Mouse (Mus musculus) left cerebral cortex, adult 9 months (tissue): ENCODE measurements around the gene Pdilt.

Source experiments
- DNase-seq, 2 experiments: peaks; one replicate each; pipeline ENCODE4 v3.0.0; 2022; ENCODE audit warnings: low spot score in 2 of 2

Pdilt gene

DNA sequence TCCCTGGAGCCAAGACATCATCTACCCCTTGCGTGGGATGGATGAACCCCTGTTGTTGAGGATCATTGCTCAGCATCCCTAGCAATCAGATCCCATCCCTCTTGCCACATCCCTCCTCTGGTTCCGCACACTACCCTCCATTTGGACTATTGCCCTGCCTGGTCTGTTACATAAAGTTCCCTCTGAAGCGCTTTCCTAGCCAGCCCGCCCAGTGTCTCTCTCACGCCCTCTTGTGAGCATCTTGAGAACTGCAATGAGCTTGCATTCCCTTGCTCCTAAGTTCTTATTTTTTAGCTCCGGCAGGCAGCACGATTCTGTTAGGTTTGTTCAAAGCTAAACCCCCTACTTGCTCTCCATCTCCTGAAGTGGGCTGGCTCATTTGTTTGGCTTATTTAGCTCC is 10.2 kb downstream of the Pdilt start:
- peak in 1 of 2 experiments; percentile 67 for DNase-seq

DNA sequence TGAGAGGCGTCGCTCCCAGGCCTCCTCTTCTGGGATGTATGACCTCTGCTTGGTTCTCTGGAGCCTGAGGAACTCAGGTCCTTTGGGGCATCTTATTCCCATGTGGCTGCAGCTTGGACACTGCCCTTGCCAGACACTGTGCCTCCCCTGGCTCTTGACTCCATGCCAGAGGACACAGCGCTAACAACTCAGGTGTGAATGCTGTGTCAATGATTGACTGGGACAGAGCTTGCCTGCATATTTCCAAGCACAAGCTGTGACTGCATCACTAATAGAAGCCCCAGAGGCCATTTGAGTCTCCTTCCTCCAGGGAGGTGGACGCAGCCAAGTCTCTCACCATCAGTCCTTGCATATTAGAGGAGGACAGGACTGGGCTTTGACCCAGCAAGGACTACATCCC is 12.1 kb downstream of the Pdilt start:
- DNase-seq: no peak

DNA sequence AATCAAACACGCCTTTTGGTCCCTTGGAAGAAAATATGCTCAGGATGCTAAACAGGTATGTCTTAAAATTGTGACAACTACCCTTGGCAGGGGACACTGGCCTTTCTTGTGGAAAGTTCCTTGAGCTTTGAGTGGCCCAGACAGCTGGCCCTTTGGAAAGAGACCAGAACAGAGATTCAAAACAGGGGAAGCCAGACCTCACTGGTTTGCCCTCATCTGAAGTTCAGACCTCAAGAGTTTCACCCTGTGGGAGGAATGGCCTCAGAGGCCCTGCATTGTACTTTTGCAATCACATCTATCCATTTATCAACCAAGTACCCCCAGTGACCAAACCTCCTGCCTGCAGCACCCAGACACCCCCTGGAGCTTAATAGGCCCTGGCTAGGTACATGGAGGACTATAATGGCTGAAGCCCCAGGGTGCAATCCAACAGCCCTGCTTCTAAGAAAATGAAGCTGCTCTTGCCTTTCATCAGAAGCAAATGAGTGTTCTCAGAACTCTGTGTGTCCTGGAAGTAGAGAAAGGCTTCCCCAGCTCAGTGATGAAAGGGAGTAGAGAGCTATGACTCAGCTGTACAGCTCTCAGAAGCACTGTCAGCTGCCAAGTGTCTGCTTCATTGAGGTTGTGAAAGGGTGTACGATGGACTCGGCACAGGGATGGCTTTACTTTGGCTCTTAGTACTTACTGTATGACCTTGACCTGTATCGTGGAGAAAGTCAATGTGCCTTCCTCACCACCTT is 33.1 kb downstream of the Pdilt start:
- DNase-seq: peak in 1 of 2 experiments; percentile 2

DNA sequence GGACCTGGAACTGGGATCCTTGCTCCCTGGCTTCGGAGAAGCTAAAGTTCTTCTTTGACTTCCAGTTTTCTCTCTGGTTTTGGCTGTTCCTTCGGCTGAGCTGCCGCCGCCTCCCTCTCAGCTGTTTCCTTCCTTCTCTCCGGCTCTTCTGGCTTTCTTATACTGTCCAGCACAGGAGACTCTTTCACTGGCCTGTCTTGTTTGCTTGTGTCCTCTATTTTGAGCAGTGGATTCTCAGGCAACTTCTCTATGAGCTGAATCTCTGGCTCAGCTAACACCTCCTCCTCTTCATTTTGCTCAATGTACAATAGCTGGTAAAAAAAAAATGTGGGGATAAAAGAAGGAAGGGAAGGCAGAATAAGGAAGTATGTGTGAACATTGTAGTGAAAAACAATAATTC is 36.6 kb downstream of the Pdilt start:
- peak in 1 of 2 experiments; percentile 10 for DNase-seq

DNA sequence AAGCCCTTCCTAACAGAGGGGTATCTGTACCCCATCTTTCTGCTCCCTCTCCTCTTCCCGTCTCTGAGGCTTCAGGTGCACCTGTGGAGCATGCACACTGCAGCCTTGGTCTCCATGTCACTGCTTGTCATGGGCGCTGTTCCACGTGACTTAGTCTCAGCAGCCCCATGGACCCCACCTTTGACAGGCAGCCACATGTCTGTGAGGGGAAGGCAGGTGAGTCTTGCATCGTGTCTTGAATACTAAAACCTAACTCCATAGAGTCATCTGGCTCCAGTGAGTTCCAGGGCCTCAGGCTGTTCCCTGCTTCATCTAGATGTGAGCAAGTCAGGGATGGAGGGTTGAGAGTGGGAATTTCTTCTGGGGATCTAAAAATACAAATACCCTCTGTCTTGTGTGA is 39.1 kb downstream of the Pdilt start:
- no peak for DNase-seq

DNA sequence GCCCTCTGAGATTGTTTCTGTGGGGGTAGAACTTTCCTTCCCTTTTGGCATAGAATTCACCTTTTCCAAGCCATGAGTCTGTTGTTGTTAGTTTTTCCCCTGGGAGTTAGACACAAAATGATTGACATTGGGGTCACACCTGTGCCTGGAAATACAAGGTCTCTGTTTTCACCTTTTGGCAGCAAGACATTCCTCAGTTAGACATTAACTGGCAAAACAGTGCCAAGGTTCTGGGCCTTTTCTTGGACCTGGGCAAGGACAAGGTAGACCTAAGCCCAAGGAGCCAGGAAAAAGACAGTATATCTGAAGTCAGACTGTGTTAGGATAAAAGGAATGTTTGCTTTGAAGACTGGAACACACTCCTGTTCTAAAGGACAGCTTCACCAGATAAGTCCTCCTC is 44.0 kb downstream of the Pdilt start, which contains the start of gene Umod:
Gene Umod, minus strand, starts transcription at position 27 of the 400 bp plus-strand sequence.
- DNase-seq: no peak

DNA sequence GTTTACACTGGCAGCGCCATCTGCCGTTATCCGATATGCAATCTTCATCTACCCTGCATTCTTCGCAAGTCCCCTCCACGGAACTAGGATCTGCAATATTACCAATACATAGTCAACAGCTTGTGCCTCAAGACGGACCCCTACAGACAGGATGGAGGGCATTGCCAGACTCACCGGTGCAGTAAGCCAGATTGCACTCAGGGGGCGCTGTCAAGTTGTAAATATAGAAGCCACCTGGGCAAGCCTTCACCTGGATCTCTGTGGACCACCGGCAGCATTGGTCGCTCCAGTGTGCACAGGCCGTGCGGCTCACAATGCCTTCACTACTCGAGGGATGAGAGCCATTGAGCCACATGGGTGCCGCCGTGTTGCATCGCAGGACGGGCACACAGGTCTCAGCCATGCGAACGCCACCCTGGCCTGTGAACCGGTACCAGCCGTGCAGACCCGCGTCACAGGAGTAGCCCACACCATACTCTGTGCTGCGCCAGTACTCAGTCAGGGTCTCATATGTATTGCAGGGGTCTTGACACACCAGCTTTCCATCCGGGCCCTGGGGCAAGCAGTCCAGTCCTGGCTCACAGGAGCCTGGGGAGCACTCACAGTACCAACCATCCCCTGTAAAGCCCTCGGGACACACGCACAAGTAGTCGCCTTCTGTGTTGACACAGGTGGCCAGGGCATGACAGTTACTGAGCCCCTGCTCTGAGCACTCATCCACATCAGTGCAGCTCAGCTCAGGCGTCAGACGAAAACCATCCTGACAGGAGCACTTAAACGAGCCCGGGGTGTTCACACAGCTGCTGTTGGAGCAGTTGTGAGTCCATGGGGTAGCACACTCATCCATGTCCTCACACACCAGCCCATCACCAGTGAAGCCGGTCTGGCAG is 46.5 kb downstream of the Pdilt start:
- DNase-seq: no peak

DNA sequence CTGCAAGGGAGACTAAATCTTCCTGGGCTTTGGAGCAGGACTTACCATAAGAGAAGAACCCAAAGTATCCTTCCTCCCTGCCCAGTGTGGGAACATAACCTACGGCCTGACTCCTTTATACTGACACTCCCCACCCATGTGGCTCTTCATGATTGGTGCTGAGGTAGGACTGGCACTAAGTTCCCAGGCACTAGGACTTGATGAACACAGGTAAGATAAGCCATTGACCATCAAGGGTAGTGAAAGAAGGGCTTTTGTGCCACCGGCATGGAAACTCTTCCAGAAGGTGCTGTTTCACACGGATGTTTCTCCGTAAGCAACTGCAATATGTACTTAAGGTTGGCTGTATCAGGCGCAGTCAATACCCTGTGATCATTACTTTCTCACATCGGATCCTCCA is 64.1 kb downstream of the Pdilt start, which contains the start of gene Gp2:
Gene Gp2, minus strand, starts transcription at position 101 of the 400 bp plus-strand sequence.
- no peak for DNase-seq

DNA sequence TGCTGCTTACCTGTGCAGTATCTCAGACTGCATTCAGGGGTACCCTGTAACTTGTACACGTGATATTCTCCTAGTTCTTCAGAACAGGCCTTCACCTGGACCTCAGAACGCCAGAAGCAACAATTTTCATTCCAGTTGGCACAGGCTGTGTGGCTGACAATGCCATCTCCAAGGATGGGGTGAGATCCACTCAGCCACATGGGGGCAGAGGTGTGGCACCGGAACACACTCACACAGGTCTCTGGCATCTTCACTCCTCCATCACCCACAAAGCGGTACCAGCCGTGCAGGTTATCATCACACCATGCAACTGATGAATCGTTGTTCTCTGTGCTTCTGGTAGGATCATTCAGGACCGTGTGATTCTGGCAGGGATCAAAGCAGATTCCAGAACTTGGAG is 69.1 kb downstream of the Pdilt start:
- DNase-seq: no peak

DNA sequence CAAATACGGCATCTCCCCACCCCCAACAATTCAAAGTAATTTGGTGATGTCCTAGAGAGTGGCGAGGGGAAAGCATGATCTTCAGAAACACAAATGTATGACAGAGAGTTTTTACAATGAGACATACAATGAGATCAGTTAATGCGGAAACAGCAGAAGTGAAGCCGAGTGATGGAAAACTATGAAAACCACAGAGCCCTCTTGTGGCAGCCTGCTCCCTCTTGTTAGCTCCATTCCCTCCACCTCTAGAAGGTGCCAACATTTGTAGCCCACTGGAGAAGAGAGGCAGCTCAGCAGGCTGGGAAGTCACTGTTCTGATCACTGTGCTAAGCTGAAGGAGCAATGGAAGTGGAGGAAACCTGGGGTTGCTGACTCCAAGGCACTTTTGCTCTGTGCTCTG is 79.4 kb downstream of the Pdilt start:
- peak in 1 of 2 experiments; percentile 25 for DNase-seq

DNA sequence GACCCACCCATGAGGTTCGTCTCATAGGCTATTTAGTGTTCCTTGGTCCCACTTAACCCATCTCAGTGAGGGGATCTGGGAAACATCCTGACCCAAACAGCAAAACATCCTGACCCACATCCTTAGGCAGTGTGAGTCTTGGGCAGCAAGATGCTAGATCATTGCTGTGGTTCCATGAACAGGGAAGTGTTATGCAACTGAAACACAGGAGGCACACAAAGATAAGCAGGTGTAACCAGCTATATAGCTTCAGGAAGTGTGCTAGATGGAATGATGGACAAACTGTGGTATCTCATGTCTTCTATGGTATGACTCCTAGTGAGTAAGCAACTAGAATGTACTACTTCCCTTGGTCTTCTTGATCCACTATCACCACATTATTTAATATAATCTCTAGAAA is 81.4 kb downstream of the Pdilt start:
- no peak for DNase-seq
